ENCODE assay signal across 36 mouse cellular contexts in the genomic region with DNA sequence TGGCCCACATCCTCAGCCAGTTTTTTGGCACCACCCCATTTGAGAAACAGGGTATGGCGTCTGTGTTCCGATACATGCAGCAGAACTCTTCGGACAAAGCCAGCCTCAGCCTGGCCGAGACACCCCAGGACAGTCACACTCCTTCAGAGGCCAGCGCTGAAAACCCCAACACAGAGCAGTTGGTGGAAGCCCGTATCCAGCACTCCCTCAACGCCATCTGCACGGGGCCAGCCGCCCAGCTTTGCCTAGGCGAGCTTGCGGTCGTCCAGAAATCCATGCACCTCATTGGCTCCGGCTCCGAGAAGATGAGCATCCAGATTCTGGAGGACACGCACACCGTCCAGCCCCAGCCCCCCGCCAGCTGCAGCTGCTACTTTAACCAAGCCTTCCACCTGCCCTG. TPM values are rescaled to one million over a fixed set of nuclear protein-coding genes. Genes with fewer than 3 reads are reported as not detected.
"Had no signal": no experiment of that assay in that cellular context is flagged by ENCODE, and none has a peak within 500 bp of the region (broad histone marks: within the 10 kb centered on the region; RNA-seq: fewer than 3 reads in every experiment).

No protein-coding gene starts in this region.

- DNase-seq: gastrocnemius, postnatal 14 days; gastrocnemius, postnatal 36 days; heart, adult 18-20 months; heart, postnatal 10 days; heart, postnatal 36 days; kidney, adult 11 months; kidney, adult 2 months; kidney, postnatal 14 days; kidney, postnatal 36 days; layer of hippocampus, adult 9-11 months; layer of hippocampus, postnatal 36 days; left cerebral cortex, postnatal 4 days; liver, embryonic 13.5 days had no signal

- ATAC-seq: hindbrain, postnatal 0 days; intestine, embryonic 16.5 days had no signal

- H3K9ac ChIP-seq: heart, embryonic 12.5 days; hindbrain, embryonic 13.5 days; hindbrain, embryonic 15.5 days; limb, embryonic 13.5 days; limb, embryonic 15.5 days; liver, embryonic 13.5 days; liver, embryonic 15.5 days had no signal

- H3K27me3 ChIP-seq: heart, embryonic 12.5 days; hindbrain, embryonic 13.5 days; hindbrain, embryonic 15.5 days; limb, embryonic 13.5 days; limb, embryonic 15.5 days; liver, embryonic 13.5 days; liver, embryonic 15.5 days had no signal

- H3K4me3 ChIP-seq: heart, embryonic 10.5 days; heart, embryonic 12.5 days; hindbrain, embryonic 13.5 days; hindbrain, embryonic 15.5 days; limb, embryonic 13.5 days; limb, embryonic 15.5 days; liver, embryonic 13.5 days; liver, embryonic 15.5 days had no signal

- H3K9me3 ChIP-seq: heart, embryonic 10.5 days; heart, embryonic 12.5 days; hindbrain, embryonic 13.5 days; hindbrain, embryonic 15.5 days; limb, embryonic 13.5 days; limb, embryonic 15.5 days; liver, embryonic 13.5 days; liver, embryonic 15.5 days had no signal

- H3K27ac ChIP-seq: heart, embryonic 10.5 days; hindbrain, embryonic 13.5 days; hindbrain, embryonic 15.5 days; hindbrain, postnatal 0 days; limb, embryonic 13.5 days; limb, embryonic 15.5 days; liver, embryonic 13.5 days; liver, embryonic 15.5 days had no signal

- H3K4me2 ChIP-seq: heart, embryonic 12.5 days; hindbrain, embryonic 13.5 days; hindbrain, embryonic 15.5 days; limb, embryonic 13.5 days; limb, embryonic 15.5 days; liver, embryonic 13.5 days; liver, embryonic 15.5 days had no signal

RNA-seq across cellular contexts. Expression of gene Spata25, which starts 2.8 kb away (rescaled TPM):
- total RNA-seq: gastrocnemius, adult 18-20 months; gastrocnemius, adult 8-10 months; hematopoietic stem cell, adult 5-6 weeks; hindbrain, postnatal 0 days; layer of hippocampus, postnatal 36 days; left cerebral cortex, adult 18-20 months; left cerebral cortex, postnatal 25 days had no signal
- polyA plus RNA-seq: heart, embryonic 10.5 days; heart, embryonic 12.5 days; heart, embryonic 14.5 days; heart, embryonic 16.5 days; hindbrain, embryonic 11.5 days; hindbrain, embryonic 13.5 days; hindbrain, postnatal 0 days; intestine, embryonic 14.5 days; intestine, embryonic 16.5 days; kidney, adult 2 months; kidney, embryonic 14.5 days; kidney, embryonic 16.5 days; large intestine, adult 2 months; limb, embryonic 11.5 days; limb, embryonic 13.5 days; limb, embryonic 15.5 days; liver, adult 2 months; liver, embryonic 13.5 days; liver, embryonic 15.5 days had no signal

RNA-seq across cellular contexts. Expression of gene Neurl2, which starts 7.7 kb away (rescaled TPM):
- total RNA-seq: hematopoietic stem cell, adult 5-6 weeks had no signal
